ENCODE assay signal across 10 mouse cellular contexts in the genomic region with DNA sequence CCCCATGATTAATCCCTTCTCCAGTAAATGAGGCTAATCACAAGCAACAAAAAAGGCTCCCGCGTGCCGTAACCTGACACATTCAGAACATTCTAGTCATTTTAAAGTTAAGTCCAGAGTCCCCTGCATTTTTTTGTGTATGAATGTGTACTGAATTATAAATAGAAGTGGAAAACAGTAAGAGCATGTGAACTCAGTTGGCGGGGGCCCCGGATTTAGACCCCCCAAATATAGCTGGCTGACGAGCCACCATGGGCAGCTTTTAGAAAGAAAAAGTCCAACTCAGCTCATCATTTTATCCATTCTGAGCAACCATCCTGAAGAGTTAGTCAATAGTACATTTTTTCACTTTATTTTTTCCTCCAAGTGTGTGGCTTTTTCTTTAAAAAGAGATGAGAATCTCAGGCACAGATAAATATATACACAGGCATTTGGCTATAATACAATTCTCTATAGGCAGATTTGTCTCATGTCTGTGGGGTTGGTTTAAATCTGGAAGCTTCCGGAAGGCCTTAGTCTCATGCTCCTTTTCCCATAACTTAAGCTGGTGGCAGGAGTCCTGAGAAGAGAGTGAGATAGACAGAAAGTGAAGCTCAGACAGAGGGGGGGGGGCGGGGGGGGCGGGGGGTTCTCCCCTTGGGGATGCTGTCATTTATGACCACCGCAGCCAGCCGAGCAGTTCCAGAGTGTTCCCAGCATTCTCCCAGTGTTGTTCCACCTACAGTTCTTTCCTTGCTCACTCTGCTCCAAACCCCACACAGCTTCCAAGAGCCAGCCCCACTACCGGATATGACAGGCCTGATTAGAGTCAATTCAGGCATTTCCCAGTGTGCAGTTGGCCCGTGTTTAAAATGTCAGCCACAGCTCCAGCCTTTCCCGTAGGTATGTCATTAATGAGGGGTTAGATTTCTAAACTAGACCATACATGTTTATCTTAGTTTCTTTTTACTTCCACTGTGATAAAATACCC. TPM values are rescaled to one million over a fixed set of nuclear protein-coding genes. Genes with fewer than 3 reads are reported as not detected.
DNase-seq lines count a peak whose midpoint lies in the region; ATAC-seq and TF ChIP-seq lines count a peak whose summit lies in the region.
"Had no signal": no experiment of that assay in that cellular context is flagged by ENCODE, and none has a peak within 500 bp of the region (broad histone marks: within the 10 kb centered on the region; RNA-seq: fewer than 3 reads in every experiment).

No protein-coding gene starts in this region.

- no peaks in the 10 kb centered on the region for H3K36me3 ChIP-seq in kidney, adult 2 months (ENCODE audit: control insufficient read depth, insufficient read depth, low read length)
- no peaks in the 10 kb centered on the region for H3K36me3 ChIP-seq in limb, embryonic 15.5 days
- no peaks in the 10 kb centered on the region for H3K36me3 ChIP-seq in neural tube, embryonic 15.5 days

- no peak for TF ChIP-seq POLR2A in kidney, adult 2 months (IDR thresholded peaks at IDR 0.05; ENCODE audit: low read depth, low read length)

- H3K9ac ChIP-seq in limb, embryonic 15.5 days = no peak overlapping the region
- H3K9ac ChIP-seq in neural tube, embryonic 15.5 days (replicated peaks) = no peak overlapping the region

- DNase-seq in kidney, adult 2 months = peak; percentile 38
- no peak for DNase-seq in kidney, postnatal 36 days
- peak; percentile 69 for DNase-seq in NIH3T3 (ENCODE audit: low read depth)
- peak; percentile 62 to 77 for DNase-seq in heart, adult 18-20 months
- DNase-seq in thymus, postnatal 25 days = no peak
- DNase-seq in ovary, postnatal 36 days (ENCODE audit: low spot score) = no peak
- DNase-seq: adrenal gland, postnatal 36 days; thymus, postnatal 14 days had no signal

- no peaks in the 10 kb centered on the region for H3K27me3 ChIP-seq in kidney, adult 2 months (replicated peaks; ENCODE audit: control insufficient read depth, insufficient read depth, low read length)
- no peaks in the 10 kb centered on the region for H3K27me3 ChIP-seq in limb, embryonic 15.5 days
- no peaks in the 10 kb centered on the region for H3K27me3 ChIP-seq in neural tube, embryonic 15.5 days (replicated peaks)

- no peak for TF ChIP-seq CTCF in kidney, adult 2 months (conservative IDR thresholded peaks at IDR 0.05; ENCODE audit: insufficient read depth, insufficient read length, low read depth, low read length)

- 50% methylated on average over 14 of the region's 14 CpGs for WGBS in kidney, adult 2 months
- WGBS in limb, embryonic 15.5 days = 41% methylated on average over 14 of the region's 14 CpGs
- 63% methylated on average over 14 of the region's 14 CpGs for WGBS in neural tube, embryonic 15.5 days

- ATAC-seq in limb, embryonic 15.5 days (ENCODE audit: insufficient number of reproducible peaks, low FRiP score, low TSS enrichment, low read depth) = no peak
- ATAC-seq in neural tube, embryonic 15.5 days (ENCODE audit: low FRiP score) = no peak

- no peak overlapping the region for H3K27ac ChIP-seq in kidney, adult 2 months (ENCODE audit: insufficient read depth, low read depth, low read length)
- peak overlapping the region; percentile 1; the same call in 1 of the 2 replicates for H3K27ac ChIP-seq in limb, embryonic 15.5 days
- H3K27ac ChIP-seq in neural tube, embryonic 15.5 days (replicated peaks) = no peak overlapping the region

- no peak overlapping the region for H3K4me3 ChIP-seq in kidney, adult 2 months (ENCODE audit: insufficient read depth, low read depth, low read length)
- no peak overlapping the region for H3K4me3 ChIP-seq in limb, embryonic 15.5 days
- no peak overlapping the region for H3K4me3 ChIP-seq in neural tube, embryonic 15.5 days (replicated peaks)

- no peaks in the 10 kb centered on the region for H3K9me3 ChIP-seq in limb, embryonic 15.5 days
- no peaks in the 10 kb centered on the region for H3K9me3 ChIP-seq in neural tube, embryonic 15.5 days (replicated peaks)

- no peaks in the 10 kb centered on the region for H3K4me1 ChIP-seq in kidney, adult 2 months (ENCODE audit: control insufficient read depth, insufficient read depth, low read length)
- H3K4me1 ChIP-seq in limb, embryonic 15.5 days = 0 out of 2 replicates have a peak, but pooled peaks cover 7% of the 10 kb centered on the region
- H3K4me1 ChIP-seq in neural tube, embryonic 15.5 days = no peaks in the 10 kb centered on the region

- H3K4me2 ChIP-seq in limb, embryonic 15.5 days = no peak overlapping the region
- H3K4me2 ChIP-seq in neural tube, embryonic 15.5 days = no peak overlapping the region

RNA-seq across cellular contexts. Expression of a gene that starts 34.1 kb away (rescaled TPM):
- 14.7 and 15.5 TPM in 2 replicates for polyA plus RNA-seq in kidney, adult 2 months (2012; rRNA removed)
- 10 to 100 TPM; 84.6 to 86.7 TPM for total RNA-seq in heart, adult 18-20 months (2021)
- 37.6 and 42.6 TPM in 2 replicates for polyA plus RNA-seq in limb, embryonic 15.5 days (2015; fragmentation: Nextera tagmentation; extraction: Ambion mirVana)
- 26.3 and 31.2 TPM in 2 replicates for polyA plus RNA-seq in neural tube, embryonic 15.5 days (2015; fragmentation: Nextera tagmentation; extraction: Ambion mirVana)

RNA-seq across cellular contexts. Expression of a gene that starts 44.2 kb away (rescaled TPM):
- polyA plus RNA-seq in kidney, adult 2 months (2012; rRNA removed) = 0.59 and 0.94 TPM in 2 replicates
- under 1 TPM; 0.27 to 0.33 TPM for total RNA-seq in heart, adult 18-20 months (2021)
- polyA plus RNA-seq in limb, embryonic 15.5 days (2015; fragmentation: Nextera tagmentation; extraction: Ambion mirVana) = 0.81 and 0.99 TPM in 2 replicates
- polyA plus RNA-seq in neural tube, embryonic 15.5 days (2015; fragmentation: Nextera tagmentation; extraction: Ambion mirVana) = 0.67 and 1.9 TPM in 2 replicates

RNA-seq across cellular contexts. Expression of a gene that starts 49.8 kb away (rescaled TPM):
- 4.4 and 5.9 TPM in 2 replicates for polyA plus RNA-seq in kidney, adult 2 months (2012; rRNA removed)
- total RNA-seq in heart, adult 18-20 months (2021) = 10 to 100 TPM; 78.3 to 79.9 TPM
- polyA plus RNA-seq in limb, embryonic 15.5 days (2015; fragmentation: Nextera tagmentation; extraction: Ambion mirVana) = 15.0 and 15.6 TPM in 2 replicates
- polyA plus RNA-seq in neural tube, embryonic 15.5 days (2015; fragmentation: Nextera tagmentation; extraction: Ambion mirVana) = 13.5 and 13.7 TPM in 2 replicates

Comparison
In these comparisons a context has a peak if more than half of its experiments do, and no peak if none do; other contexts are left out.
1. DNase-seq: peak in kidney, adult 2 months (single experiment), NIH3T3 (single experiment) and heart, adult 18-20 months (2 of 2); none in kidney, postnatal 36 days (0 of 2), thymus, postnatal 25 days (single experiment) and ovary, postnatal 36 days (single experiment).